Mouse (Mus musculus) mesoderm, embryonic 11.5 days (tissue): ENCODE data around the gene Vmn2r55.
"Not testable (repeated sequence)": the region's sequence is repeated elsewhere in the genome, so short reads cannot be mapped to it uniquely, and the experiment has no call there.

Experiments
- DNase-seq: peaks from one replicate; pipeline ENCODE4 v3.0.0-alpha.2; 2012; ENCODE audit warnings: low read depth, low spot score

Gene Vmn2r55

GRCm38 (mm10) chr7:12684903-12685302, at the start of gene Vmn2r55:
TSS of gene Vmn2r55 (minus strand) at chr7:12685003.
- DNase-seq = not testable (repeated sequence)

- DNase-seq = not testable (repeated sequence)
Measured at GRCm38 (mm10) chr7:12640219-12640618, 44.6 kb downstream of the Vmn2r55 start, which contains the start of gene Vmn2r54. TSS of gene Vmn2r54 (minus strand) at chr7:12640319.

GRCm38 (mm10) chr7:12608688-12609087, 76.1 kb downstream of the Vmn2r55 start, which contains the start of gene Vmn2r53:
TSS of gene Vmn2r53 (minus strand) at chr7:12608788.
- no peak for DNase-seq
